Mouse (Mus musculus): ENCODE results near the gene AV320801. TPM values are rescaled to one million over a fixed set of nuclear protein-coding genes. Genes with fewer than 3 reads are reported as not detected.
"Not testable (repeated sequence)": the region's sequence is repeated elsewhere in the genome, so short reads cannot be mapped to it uniquely, and the experiment has no call there.

AV320801 gene
- polyA plus RNA-seq (2015; fragmentation: Nextera tagmentation; extraction: Ambion mirVana): not detected in 2 replicates

- H3K9me3 ChIP-seq (replicated peaks); H3K36me3 ChIP-seq; H3K9ac ChIP-seq; H3K27ac ChIP-seq; ATAC-seq (replicated peaks; ENCODE audit: low FRiP score); H3K4me3 ChIP-seq (replicated peaks); H3K4me1 ChIP-seq; H3K27me3 ChIP-seq; H3K4me2 ChIP-seq: not testable (repeated sequence)
- WGBS: 92% methylated on average over 6 of the region's 14 CpGs
Observed at GRCm38 (mm10) chrX:135494288-135494687, at the start of gene AV320801. Gene AV320801, plus strand, starts transcription at chrX:135494588.

- H3K27me3 ChIP-seq; H3K27ac ChIP-seq; H3K4me2 ChIP-seq; H3K4me3 ChIP-seq (replicated peaks); H3K36me3 ChIP-seq; ATAC-seq (replicated peaks; ENCODE audit: low FRiP score); H3K9me3 ChIP-seq (replicated peaks); H3K9ac ChIP-seq; H3K4me1 ChIP-seq: not testable (repeated sequence)
- WGBS: no CpG with 5 or more reads among the region's 3 CpGs
Observed at GRCm38 (mm10) chrX:135464160-135464559, 30.2 kb upstream of the AV320801 start.

GRCm38 (mm10) chrX:135481902-135482301, 12.5 kb upstream of the AV320801 start:
- not testable (repeated sequence) for H3K9ac ChIP-seq; H3K4me2 ChIP-seq; H3K4me1 ChIP-seq; H3K36me3 ChIP-seq; H3K27me3 ChIP-seq; H3K4me3 ChIP-seq (replicated peaks); H3K9me3 ChIP-seq (replicated peaks); ATAC-seq (replicated peaks; ENCODE audit: low FRiP score); H3K27ac ChIP-seq
- no CpG with 5 or more reads among the region's 6 CpGs for WGBS

GRCm38 (mm10) chrX:135483183-135483582, 11.2 kb upstream of the AV320801 start:
- WGBS: no CpG with 5 or more reads among the region's 3 CpGs
- not testable (repeated sequence) for ATAC-seq (replicated peaks; ENCODE audit: low FRiP score); H3K9ac ChIP-seq; H3K27me3 ChIP-seq; H3K36me3 ChIP-seq; H3K9me3 ChIP-seq (replicated peaks); H3K4me1 ChIP-seq; H3K4me2 ChIP-seq; H3K4me3 ChIP-seq (replicated peaks); H3K27ac ChIP-seq

Other genes with a start within 250 kb of the AV320801 start
- gene Pramel3, start 192.3 kb upstream of the AV320801 start, polyA plus RNA-seq (2015; fragmentation: Nextera tagmentation; extraction: Ambion mirVana): not detected in 2 replicates
- not detected in 2 replicates for gene Gm5128, start 121.3 kb upstream of the AV320801 start, polyA plus RNA-seq (2015; fragmentation: Nextera tagmentation; extraction: Ambion mirVana)
- not detected in 2 replicates for gene Gm7903, start 60.8 kb upstream of the AV320801 start, polyA plus RNA-seq (2015; fragmentation: Nextera tagmentation; extraction: Ambion mirVana)
- gene Nxf7, start 104.2 kb downstream of the AV320801 start, polyA plus RNA-seq (2015; fragmentation: Nextera tagmentation; extraction: Ambion mirVana): not detected in 2 replicates
- not detected in 2 replicates for gene Prame, start 133.1 kb downstream of the AV320801 start, polyA plus RNA-seq (2015; fragmentation: Nextera tagmentation; extraction: Ambion mirVana)
- not detected in 2 replicates for gene Tcp11x2, start 199.2 kb downstream of the AV320801 start, polyA plus RNA-seq (2015; fragmentation: Nextera tagmentation; extraction: Ambion mirVana)
- gene Tmsb15a, start 230.7 kb downstream of the AV320801 start, polyA plus RNA-seq (2015; fragmentation: Nextera tagmentation; extraction: Ambion mirVana): not detected in 2 replicates
- 9.7 and 10.9 TPM in 2 replicates for gene Armcx5, start 248.1 kb downstream of the AV320801 start, polyA plus RNA-seq (2015; fragmentation: Nextera tagmentation; extraction: Ambion mirVana)
- 46.2 and 47.6 TPM in 2 replicates for gene Gprasp1, start 248.1 kb downstream of the AV320801 start, polyA plus RNA-seq (2015; fragmentation: Nextera tagmentation; extraction: Ambion mirVana)